Mouse (Mus musculus): ENCODE data around the gene Dctn3.

DNA sequence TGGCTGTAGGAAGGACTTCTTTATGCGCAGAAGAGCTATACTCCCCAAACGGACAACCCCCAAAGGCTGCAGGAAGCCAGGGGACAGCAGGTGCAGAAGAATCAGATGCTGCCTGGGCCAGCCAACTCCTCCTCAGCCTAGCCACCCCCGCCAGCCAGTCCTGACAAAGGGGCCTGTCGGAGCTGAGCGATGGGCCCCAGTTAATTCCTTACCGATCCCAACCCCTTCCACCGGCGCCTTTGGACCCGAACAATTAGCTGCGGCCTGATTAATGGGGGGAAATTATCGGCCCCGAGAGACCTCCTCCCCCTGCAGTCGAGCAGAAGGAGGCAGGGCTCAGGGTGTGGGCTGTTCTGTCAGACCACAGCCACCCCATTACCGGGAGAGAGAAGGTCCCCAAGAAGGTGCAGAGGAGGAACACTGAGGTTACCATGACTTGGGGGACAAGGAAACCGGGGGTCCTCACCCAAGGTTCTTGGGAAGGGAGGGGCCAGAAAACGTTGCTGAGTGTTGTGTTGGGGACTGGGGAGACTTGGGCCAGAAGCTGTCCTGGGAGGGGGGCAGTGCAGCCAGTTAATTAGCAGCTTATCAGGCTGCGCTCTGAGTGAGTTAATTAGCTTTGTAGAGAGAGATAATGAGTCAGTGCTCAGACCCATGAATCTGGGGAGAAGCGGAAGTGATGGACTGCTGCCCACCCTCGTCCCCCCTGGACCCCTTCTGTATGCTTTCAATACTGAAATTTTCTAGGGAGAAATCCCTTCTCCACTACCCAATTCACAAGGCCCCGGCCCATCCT, 4.1 kb upstream of the Dctn3 start:
- TF ChIP-seq POLR2A (IDR thresholded peaks at IDR 0.05; ENCODE audit: low read depth, low read length) (no peak), CTCF (IDR thresholded peaks at IDR 0.05; ENCODE audit: borderline replicate concordance, insufficient read depth, low read length) (no peak)
